Mouse (Mus musculus): ENCODE results near the gene Msto1. TPM values are rescaled to one million over a fixed set of nuclear protein-coding genes. Genes with fewer than 3 reads are reported as not detected.
A peak's percentile ranks its signal among the peaks of the same experiment; 100 is the strongest.

The Msto1 gene
- polyA plus RNA-seq, 1 experiment from 2014 or later = 45.6 TPM

GRCm38 (mm10) chr3:88862129-88862528 is 51.7 kb downstream of the Msto1 start:
- Histone ChIP-seq H3K4me3 (ENCODE audit: low read length) (no peak overlapping the region), H3K4me2 (ENCODE audit: low read depth, low read length) (no peak overlapping the region), H3K36me3 (ENCODE audit: control insufficient read depth, insufficient read depth, low read length) (peaks cover 9% of the 10 kb centered on the region), H3K4me1 (ENCODE audit: control insufficient read depth, insufficient read depth, low read length) (no peaks in the 10 kb centered on the region), H3K27ac (ENCODE audit: low read length) (0 out of 2 replicates have a peak overlapping the region, but pooled peaks have one; percentile 20), H3K9me3 (ENCODE audit: control insufficient read depth, low read length) (no peaks in the 10 kb centered on the region), H3K9ac (ENCODE audit: low read depth, low read length) (no peak overlapping the region), H3K27me3 (replicated peaks; ENCODE audit: control insufficient read depth, insufficient read depth, low read length) (no peaks in the 10 kb centered on the region)
- ATAC-seq = peak; percentile 94
- 69% methylated on average over 3 of the region's 3 CpGs for WGBS

GRCm38 (mm10) chr3:88855837-88856236 is 58.0 kb downstream of the Msto1 start:
- 87% methylated on average over 6 of the region's 6 CpGs for WGBS
- Histone ChIP-seq H3K27me3 (replicated peaks; ENCODE audit: control insufficient read depth, insufficient read depth, low read length) (no peaks in the 10 kb centered on the region), H3K4me2 (ENCODE audit: low read depth, low read length) (no peak overlapping the region), H3K36me3 (ENCODE audit: control insufficient read depth, insufficient read depth, low read length) (peaks cover 5% of the 10 kb centered on the region; the same call in 1 of the 2 replicates), H3K27ac (ENCODE audit: low read length) (no peak overlapping the region), H3K4me3 (ENCODE audit: low read length) (no peak overlapping the region), H3K9ac (ENCODE audit: low read depth, low read length) (no peak overlapping the region), H3K4me1 (ENCODE audit: control insufficient read depth, insufficient read depth, low read length) (no peaks in the 10 kb centered on the region), H3K9me3 (ENCODE audit: control insufficient read depth, low read length) (no peaks in the 10 kb centered on the region)
- ATAC-seq = no peak

Other genes starting within 250 kb of the Msto1 start
- 61.1 and 61.5 TPM in 2 replicates for gene Khdc4, start 228.2 kb downstream of the Msto1 start, polyA plus RNA-seq (2015; fragmentation: Nextera tagmentation; extraction: Ambion mirVana)
- gene Rit1, start 197.2 kb downstream of the Msto1 start, polyA plus RNA-seq (2015; fragmentation: Nextera tagmentation; extraction: Ambion mirVana) = 48.9 and 50.3 TPM in 2 replicates
- 15.8 and 18.8 TPM in 2 replicates for gene Syt11, start 138.8 kb downstream of the Msto1 start, polyA plus RNA-seq (2015; fragmentation: Nextera tagmentation; extraction: Ambion mirVana)
- 6.6 and 7.0 TPM in 2 replicates for gene Gon4l, start 78.8 kb downstream of the Msto1 start, polyA plus RNA-seq (2015; fragmentation: Nextera tagmentation; extraction: Ambion mirVana)
- 13.1 and 13.8 TPM in 2 replicates for gene Ash1l, start 36.6 kb upstream of the Msto1 start, polyA plus RNA-seq (2015; fragmentation: Nextera tagmentation; extraction: Ambion mirVana)
- gene Dap3, start 37.2 kb upstream of the Msto1 start, polyA plus RNA-seq (2015; fragmentation: Nextera tagmentation; extraction: Ambion mirVana) = 162 and 165 TPM in 2 replicates
- 31.0 and 34.2 TPM in 2 replicates for gene Rusc1, start 179.3 kb upstream of the Msto1 start, polyA plus RNA-seq (2015; fragmentation: Nextera tagmentation; extraction: Ambion mirVana)
- 0.09 TPM in 1 of 2 replicates, not detected in the other for gene Gm43738, start 187.1 kb upstream of the Msto1 start, polyA plus RNA-seq (2015; fragmentation: Nextera tagmentation; extraction: Ambion mirVana)
- gene Fdps, start 188.0 kb upstream of the Msto1 start, polyA plus RNA-seq (2015; fragmentation: Nextera tagmentation; extraction: Ambion mirVana) = 625 and 664 TPM in 2 replicates
- gene Pklr, start 222.1 kb upstream of the Msto1 start, polyA plus RNA-seq (2015; fragmentation: Nextera tagmentation; extraction: Ambion mirVana) = 148 and 174 TPM in 2 replicates
- gene Hcn3, start 246.2 kb upstream of the Msto1 start, polyA plus RNA-seq (2015; fragmentation: Nextera tagmentation; extraction: Ambion mirVana) = 2.0 TPM in 2 replicates